Mouse (Mus musculus): ENCODE measurements around the gene Gm37240. TPM values are rescaled to one million over a fixed set of nuclear protein-coding genes. Genes with fewer than 3 reads are reported as not detected.

The Gm37240 gene
- polyA plus RNA-seq, 1 experiment, result 0.53 TPM

DNA sequence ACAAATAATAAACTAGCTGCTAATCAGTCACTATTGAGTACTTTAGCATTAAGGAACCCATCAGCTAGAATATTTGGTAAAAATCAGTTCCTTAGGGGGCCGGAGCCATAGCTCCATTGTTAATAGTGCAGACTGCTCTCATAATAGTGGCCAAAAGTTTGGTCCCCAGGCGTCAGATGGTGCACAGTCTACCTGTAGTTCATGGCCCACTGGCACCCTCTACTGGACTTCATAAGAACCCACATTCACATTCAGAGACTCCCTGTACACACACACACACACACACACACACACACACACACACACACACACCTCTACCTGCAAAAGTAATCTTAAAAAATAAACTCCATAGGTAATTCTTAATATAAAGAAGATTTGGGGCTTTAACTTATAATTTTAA is 959.4 kb downstream of the Gm37240 start:
- TF ChIP-seq POLR2A (IDR thresholded peaks at IDR 0.05; ENCODE audit: borderline replicate concordance, extremely low read depth, insufficient read depth, insufficient read length, poor library complexity, severe bottlenecking) (no peak), CTCF (IDR thresholded peaks at IDR 0.05; ENCODE audit: borderline replicate concordance, extremely low read depth, insufficient read depth, insufficient read length) (no peak)

GRCm38 (mm10) chr3:84927168-84927794 is 960.0 kb downstream of the Gm37240 start:
- no peak for TF ChIP-seq CTCF (IDR thresholded peaks at IDR 0.05; ENCODE audit: borderline replicate concordance, extremely low read depth, insufficient read depth, insufficient read length)
- no peak for TF ChIP-seq POLR2A (IDR thresholded peaks at IDR 0.05; ENCODE audit: borderline replicate concordance, extremely low read depth, insufficient read depth, insufficient read length, poor library complexity, severe bottlenecking)
- DNase-seq (ENCODE audit: low read depth), result no peak

More for the DNA sequence above, 959.4 kb downstream of the Gm37240 start:
- no peak for DNase-seq (ENCODE audit: low read depth)

- TF ChIP-seq CTCF (IDR thresholded peaks at IDR 0.05; ENCODE audit: borderline replicate concordance, extremely low read depth, insufficient read depth, insufficient read length) (no peak), POLR2A (IDR thresholded peaks at IDR 0.05; ENCODE audit: borderline replicate concordance, extremely low read depth, insufficient read depth, insufficient read length, poor library complexity, severe bottlenecking) (no peak)
- DNase-seq (ENCODE audit: low read depth), result no peak
Measured at GRCm38 (mm10) chr3:84926140-84926539, 961.2 kb downstream of the Gm37240 start.

DNA sequence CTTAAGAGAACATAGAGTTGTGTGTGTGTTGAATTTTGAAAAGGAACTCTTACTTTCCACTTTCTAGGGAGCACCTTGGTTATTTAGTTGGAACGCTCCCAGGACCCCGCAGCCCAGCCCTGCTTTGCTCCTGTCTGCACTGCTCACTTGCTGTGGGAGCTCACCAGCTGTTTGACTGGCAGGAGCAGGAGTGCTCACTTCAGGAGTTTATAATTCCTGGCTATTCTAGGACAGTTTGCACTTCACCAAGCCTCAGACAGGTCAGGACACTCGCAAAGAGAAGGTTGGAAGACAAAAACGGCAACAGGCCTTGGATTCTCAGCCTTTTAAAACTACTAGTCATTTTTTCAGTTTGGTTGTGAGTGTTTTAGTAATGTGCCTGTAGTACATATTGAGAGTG is 962.1 kb downstream of the Gm37240 start:
- no peak for TF ChIP-seq POLR2A (IDR thresholded peaks at IDR 0.05; ENCODE audit: borderline replicate concordance, extremely low read depth, insufficient read depth, insufficient read length, poor library complexity, severe bottlenecking)
- TF ChIP-seq CTCF (IDR thresholded peaks at IDR 0.05; ENCODE audit: borderline replicate concordance, extremely low read depth, insufficient read depth, insufficient read length), result no peak
- DNase-seq (ENCODE audit: low read depth), result no peak

DNA sequence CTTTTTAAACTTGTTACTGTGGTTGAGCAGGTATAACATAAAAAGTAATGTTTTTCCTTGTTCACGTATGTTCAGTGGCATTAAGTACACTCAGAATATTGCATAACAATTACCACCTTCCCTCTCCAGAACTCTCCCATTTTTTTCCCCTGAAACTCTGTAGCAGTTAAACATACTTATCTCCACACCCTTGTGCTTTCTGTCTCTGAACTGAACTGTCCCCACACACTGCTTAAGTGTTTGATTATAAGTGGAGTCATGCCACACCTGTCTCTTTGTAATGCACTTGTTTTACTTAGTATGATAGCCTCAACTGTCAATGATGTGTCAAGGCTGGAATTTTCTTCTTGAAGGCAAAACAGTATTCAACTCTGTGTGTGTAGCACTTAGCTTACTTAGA is 963.6 kb downstream of the Gm37240 start:
- TF ChIP-seq CTCF (IDR thresholded peaks at IDR 0.05; ENCODE audit: borderline replicate concordance, extremely low read depth, insufficient read depth, insufficient read length), result no peak
- no peak for DNase-seq (ENCODE audit: low read depth)

GRCm38 (mm10) chr3:84923256-84923655 is 964.1 kb downstream of the Gm37240 start:
- no peak for DNase-seq (ENCODE audit: low read depth)
- TF ChIP-seq CTCF (IDR thresholded peaks at IDR 0.05; ENCODE audit: borderline replicate concordance, extremely low read depth, insufficient read depth, insufficient read length), result no peak
- TF ChIP-seq POLR2A (IDR thresholded peaks at IDR 0.05; ENCODE audit: borderline replicate concordance, extremely low read depth, insufficient read depth, insufficient read length, poor library complexity, severe bottlenecking), result no peak

- TF ChIP-seq POLR2A (IDR thresholded peaks at IDR 0.05; ENCODE audit: borderline replicate concordance, extremely low read depth, insufficient read depth, insufficient read length, poor library complexity, severe bottlenecking) (no peak), CTCF (IDR thresholded peaks at IDR 0.05; ENCODE audit: borderline replicate concordance, extremely low read depth, insufficient read depth, insufficient read length) (peak; percentile 34; the same call in 1 of the 2 replicates)
- peak; percentile 71 for DNase-seq (ENCODE audit: low read depth)
Measured at GRCm38 (mm10) chr3:84921704-84922420, 965.5 kb downstream of the Gm37240 start.

GRCm38 (mm10) chr3:84917903-84918679 is 969.2 kb downstream of the Gm37240 start:
- DNase-seq (ENCODE audit: low read depth), result no peak
- no peak for TF ChIP-seq POLR2A (IDR thresholded peaks at IDR 0.05; ENCODE audit: borderline replicate concordance, extremely low read depth, insufficient read depth, insufficient read length, poor library complexity, severe bottlenecking)
- TF ChIP-seq CTCF (IDR thresholded peaks at IDR 0.05; ENCODE audit: borderline replicate concordance, extremely low read depth, insufficient read depth, insufficient read length), result no peak

DNA sequence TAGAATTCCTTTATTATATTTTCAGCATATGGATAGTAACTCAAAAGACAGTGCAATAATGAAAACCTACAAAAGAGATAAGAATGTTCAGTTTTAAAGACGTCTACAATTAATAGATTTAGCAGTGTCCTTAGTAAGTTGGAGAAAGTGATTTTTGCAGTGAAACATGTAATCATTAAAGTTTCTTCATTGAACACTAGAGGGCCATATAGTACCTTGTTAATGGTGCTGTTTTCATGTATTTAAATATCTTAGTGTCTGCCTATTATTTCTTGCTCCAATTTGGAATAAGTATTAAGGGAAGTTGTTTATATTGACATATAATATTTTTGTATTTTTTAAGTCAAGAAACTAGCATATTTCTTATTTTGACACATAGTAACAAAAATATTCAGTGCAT is 973.0 kb downstream of the Gm37240 start:
- TF ChIP-seq POLR2A (IDR thresholded peaks at IDR 0.05; ENCODE audit: borderline replicate concordance, extremely low read depth, insufficient read depth, insufficient read length, poor library complexity, severe bottlenecking) (no peak), CTCF (IDR thresholded peaks at IDR 0.05; ENCODE audit: borderline replicate concordance, extremely low read depth, insufficient read depth, insufficient read length) (no peak)
- DNase-seq (ENCODE audit: low read depth), result peak; percentile 25

- DNase-seq (ENCODE audit: low read depth), result peak; percentile 66
- TF ChIP-seq CTCF (IDR thresholded peaks at IDR 0.05; ENCODE audit: borderline replicate concordance, extremely low read depth, insufficient read depth, insufficient read length) (peak; percentile 46; the same call in 1 of the 2 replicates), POLR2A (IDR thresholded peaks at IDR 0.05; ENCODE audit: borderline replicate concordance, extremely low read depth, insufficient read depth, insufficient read length, poor library complexity, severe bottlenecking) (no peak)
Measured at GRCm38 (mm10) chr3:84906528-84906927, 980.8 kb downstream of the Gm37240 start.

- DNase-seq (ENCODE audit: low read depth), result no peak
- TF ChIP-seq CTCF (IDR thresholded peaks at IDR 0.05; ENCODE audit: borderline replicate concordance, extremely low read depth, insufficient read depth, insufficient read length) (no peak), POLR2A (IDR thresholded peaks at IDR 0.05; ENCODE audit: borderline replicate concordance, extremely low read depth, insufficient read depth, insufficient read length, poor library complexity, severe bottlenecking) (no peak)
Measured at GRCm38 (mm10) chr3:84897952-84898351, 989.4 kb downstream of the Gm37240 start.
